Mouse (Mus musculus) spleen, postnatal 10 days (tissue): ENCODE data around the gene Brms1.
A peak's percentile ranks its signal among the peaks of the same experiment; 100 is the strongest.
"Not testable (repeated sequence)": the region's sequence is repeated elsewhere in the genome, so short reads cannot be mapped to it uniquely, and the experiment has no call there.

ENCODE experiments used
- DNase-seq, 2 experiments: peaks; one replicate each; pipeline ENCODE4 v3.0.0; 2021 to 2022; ENCODE audit warnings: low spot score in 2 of 2

Gene Brms1

GRCm38 (mm10) chr19:5040862-5041523, at the start of gene Brms1:
Brms1 (plus strand) TSS chr19:5041354.
- DNase-seq: peak; percentile 79 to 92

- DNase-seq: no peak
Measured at GRCm38 (mm10) chr19:4992371-4992770, 48.8 kb upstream of the Brms1 start.

GRCm38 (mm10) chr19:4992904-4993303, 48.2 kb upstream of the Brms1 start:
- no peak for DNase-seq

- no peak for DNase-seq
Measured at GRCm38 (mm10) chr19:4994043-4994442, 47.1 kb upstream of the Brms1 start.

- no peak for DNase-seq
Measured at GRCm38 (mm10) chr19:4999445-5000140, 41.6 kb upstream of the Brms1 start.

- peak; percentile 58 to 81 for DNase-seq
Measured at GRCm38 (mm10) chr19:5001666-5002406, 39.3 kb upstream of the Brms1 start.

- not testable (repeated sequence) for DNase-seq
Measured at GRCm38 (mm10) chr19:5003644-5004043, 37.5 kb upstream of the Brms1 start.

- no peak for DNase-seq
Measured at GRCm38 (mm10) chr19:5004925-5005324, 36.2 kb upstream of the Brms1 start.

GRCm38 (mm10) chr19:5013138-5013537, 28.0 kb upstream of the Brms1 start:
- DNase-seq: no peak

GRCm38 (mm10) chr19:5014961-5015398, 26.2 kb upstream of the Brms1 start:
- peak in 1 of 2 experiments; percentile 33 for DNase-seq

- no peak for DNase-seq
Measured at GRCm38 (mm10) chr19:5016221-5016742, 24.9 kb upstream of the Brms1 start.

GRCm38 (mm10) chr19:5016782-5017181, 24.4 kb upstream of the Brms1 start:
- peak; percentile 53 to 86 for DNase-seq

GRCm38 (mm10) chr19:5017611-5018010, 23.5 kb upstream of the Brms1 start:
- DNase-seq: no peak

GRCm38 (mm10) chr19:5018191-5018590, 23.0 kb upstream of the Brms1 start:
- no peak for DNase-seq

- no peak for DNase-seq
Measured at GRCm38 (mm10) chr19:5021416-5021815, 19.7 kb upstream of the Brms1 start.

- DNase-seq: peak; percentile 69 to 88
Measured at GRCm38 (mm10) chr19:5023621-5024479, 17.3 kb upstream of the Brms1 start, which contains the start of gene Slc29a2. Slc29a2 (plus strand) TSS chr19:5023860.

GRCm38 (mm10) chr19:5026111-5026510, 15.0 kb upstream of the Brms1 start:
- no peak for DNase-seq

GRCm38 (mm10) chr19:5032686-5033085, 8.5 kb upstream of the Brms1 start:
- no peak for DNase-seq

- no peak for DNase-seq
Measured at GRCm38 (mm10) chr19:5036577-5036976, 4.6 kb upstream of the Brms1 start.

- DNase-seq: peak; percentile 35 to 63
Measured at GRCm38 (mm10) chr19:5037678-5038571, 3.2 kb upstream of the Brms1 start.
